Mouse (Mus musculus): ENCODE measurements around the gene Ccnd3. TPM values are rescaled to one million over a fixed set of nuclear protein-coding genes. Genes with fewer than 3 reads are reported as not detected.

The Ccnd3 gene
- polyA plus RNA-seq, 1 experiment from 2014 or later: 331 TPM

DNA sequence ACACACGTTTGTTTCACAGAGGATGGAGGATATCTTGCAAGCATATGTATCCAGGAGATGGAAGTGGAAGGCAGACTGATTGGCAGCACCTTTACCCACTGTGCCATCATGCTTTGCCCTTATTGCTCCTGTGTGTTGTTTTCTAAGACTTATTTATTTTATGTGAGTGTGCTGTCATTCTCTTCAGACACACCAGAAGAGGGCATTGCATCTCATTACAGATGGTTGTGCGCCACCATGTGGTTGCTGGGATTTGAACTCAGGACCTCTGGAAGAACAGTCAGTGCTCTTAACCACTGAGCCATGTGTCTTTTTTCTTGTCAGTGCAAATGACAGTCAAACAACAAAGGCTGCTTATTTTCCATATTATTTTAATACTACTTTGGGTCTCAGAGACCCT, 122.9 kb downstream of the Ccnd3 start:
- H3K4me2 ChIP-seq (ENCODE audit: low read depth, low read length): peak overlapping the region; percentile 100
- no peaks in the 10 kb centered on the region for H3K27me3 ChIP-seq (ENCODE audit: control insufficient read depth, insufficient read depth, low read depth, low read length)
- H3K4me1 ChIP-seq (ENCODE audit: control insufficient read depth, low read depth, low read length): peaks cover 23% of the 10 kb centered on the region
- WGBS (ENCODE audit: insufficient replicate concordance): 66% methylated on average over 2 of the region's 2 CpGs
- peak overlapping the region; percentile 88; the same call in 1 of the 2 replicates for H3K9ac ChIP-seq (ENCODE audit: low read depth, low read length)
- no peaks in the 10 kb centered on the region for H3K9me3 ChIP-seq (replicated peaks; ENCODE audit: control insufficient read depth, low read length)
- peak overlapping the region; percentile 94 for H3K27ac ChIP-seq (ENCODE audit: low read length)
- H3K4me3 ChIP-seq (ENCODE audit: low read depth, low read length): peak overlapping the region; percentile 82
- peaks cover 29% of the 10 kb centered on the region for H3K36me3 ChIP-seq (ENCODE audit: control insufficient read depth, insufficient read depth)
- ATAC-seq (ENCODE audit: low read depth): no peak

DNA sequence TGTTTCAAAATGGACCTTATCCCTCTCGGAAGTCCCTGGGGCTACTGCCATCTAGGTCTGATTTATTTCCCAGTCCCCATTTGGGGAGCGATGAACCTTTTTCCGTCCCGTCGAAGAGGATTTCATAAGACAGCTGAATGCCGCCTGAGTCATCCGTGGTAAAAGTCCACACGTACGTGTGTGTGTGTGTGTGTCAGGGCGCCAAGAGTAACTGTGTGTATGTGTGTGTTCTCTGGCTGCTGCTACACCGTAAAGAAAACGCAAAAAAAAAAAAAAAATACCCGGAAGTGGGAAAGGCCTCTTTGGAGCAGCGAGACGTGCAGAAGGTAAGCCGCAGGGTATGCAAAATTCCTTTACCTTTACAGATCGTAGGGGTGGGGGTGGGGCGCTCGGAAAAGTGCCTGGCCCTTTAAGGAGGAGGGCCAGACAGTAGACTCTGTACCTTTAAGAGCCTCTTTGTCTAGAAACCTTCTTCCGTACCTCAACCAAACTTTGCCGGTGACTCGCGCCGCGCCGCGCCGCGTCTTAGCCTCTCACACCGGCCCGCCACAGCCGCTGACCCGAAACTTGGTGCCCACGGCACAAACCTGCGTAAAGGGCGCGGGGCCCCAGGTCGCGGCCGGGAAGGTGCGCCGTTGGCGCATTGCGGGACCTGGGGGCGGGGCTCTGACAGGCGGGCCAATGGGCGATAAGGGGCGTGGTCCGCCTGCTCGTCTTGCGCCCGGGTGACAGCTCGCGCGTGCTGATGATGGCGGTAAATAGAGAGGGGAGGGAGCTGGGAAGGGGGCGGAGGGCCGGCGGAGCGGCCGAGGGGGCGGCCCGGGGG, 124.2 kb downstream of the Ccnd3 start:
- under 1% methylated on average over 63 of the region's 63 CpGs for WGBS (ENCODE audit: insufficient replicate concordance)
- H3K4me3 ChIP-seq (ENCODE audit: low read depth, low read length): peak overlapping the region; percentile 82
- no peaks in the 10 kb centered on the region for H3K9me3 ChIP-seq (replicated peaks; ENCODE audit: control insufficient read depth, low read length)
- peak overlapping the region; percentile 88 for H3K9ac ChIP-seq (ENCODE audit: low read depth, low read length)
- no peaks in the 10 kb centered on the region for H3K27me3 ChIP-seq (ENCODE audit: control insufficient read depth, insufficient read depth, low read depth, low read length)
- H3K36me3 ChIP-seq (ENCODE audit: control insufficient read depth, insufficient read depth): peaks cover 16% of the 10 kb centered on the region
- peak overlapping the region; percentile 94 for H3K27ac ChIP-seq (ENCODE audit: low read length)
- H3K4me2 ChIP-seq (ENCODE audit: low read depth, low read length): peak overlapping the region; percentile 100
- H3K4me1 ChIP-seq (ENCODE audit: control insufficient read depth, low read depth, low read length): peaks cover 29% of the 10 kb centered on the region
- peak; percentile 89 for ATAC-seq (ENCODE audit: low read depth)

DNA sequence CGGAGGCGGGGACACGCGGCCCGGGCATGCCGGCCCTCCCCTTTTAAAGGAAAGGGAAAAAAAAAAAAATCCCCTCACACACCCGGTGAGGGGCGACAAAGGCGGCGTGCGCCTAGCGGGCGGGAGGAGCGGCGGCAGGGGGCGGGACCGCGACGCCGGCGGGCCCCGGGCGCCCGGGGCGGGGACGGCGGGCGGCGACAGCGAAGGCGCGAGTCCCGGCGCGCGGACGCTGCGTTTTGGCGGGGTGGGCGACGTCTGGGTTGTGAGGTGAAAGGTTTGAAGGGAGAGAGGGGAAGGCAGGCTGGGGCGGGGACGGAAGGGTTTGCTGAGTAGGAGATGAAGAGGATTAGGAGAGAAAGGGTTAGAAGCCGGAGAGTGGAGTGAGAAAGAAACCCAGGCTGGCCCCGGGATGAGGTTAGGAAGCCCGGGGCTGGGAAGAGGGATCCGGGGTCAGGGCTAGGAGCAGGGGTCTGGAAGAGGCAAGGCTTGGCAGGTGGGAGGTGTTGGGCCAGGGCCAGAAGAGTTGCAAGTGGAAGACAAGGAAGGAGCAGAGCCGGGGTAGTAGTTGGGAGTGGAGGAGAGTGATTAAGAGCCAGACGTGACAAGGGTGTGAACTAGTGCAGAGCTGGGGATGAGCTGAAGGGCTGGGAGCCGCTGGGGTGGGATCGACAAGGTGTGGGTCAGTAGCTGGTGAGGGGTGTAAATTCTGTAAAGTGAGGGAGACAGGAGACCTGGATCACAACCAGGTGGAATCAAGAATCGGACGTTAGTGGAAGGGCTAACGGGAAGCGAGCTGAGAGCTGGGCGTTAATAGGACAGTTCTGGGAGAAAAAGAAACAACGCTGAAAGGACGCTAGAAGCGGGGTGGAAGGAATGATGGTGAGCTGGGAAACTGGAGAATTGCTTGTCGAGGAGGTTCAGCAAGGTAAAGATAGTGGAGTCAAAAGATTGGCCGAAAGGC, 125.1 kb downstream of the Ccnd3 start:
- Histone ChIP-seq H3K9me3 (replicated peaks; ENCODE audit: control insufficient read depth, low read length) (no peaks in the 10 kb centered on the region), H3K4me1 (ENCODE audit: control insufficient read depth, low read depth, low read length) (peaks cover 33% of the 10 kb centered on the region), H3K4me3 (ENCODE audit: low read depth, low read length) (peak overlapping the region; percentile 82), H3K4me2 (ENCODE audit: low read depth, low read length) (peak overlapping the region; percentile 100), H3K27ac (ENCODE audit: low read length) (peak overlapping the region; percentile 94), H3K27me3 (ENCODE audit: control insufficient read depth, insufficient read depth, low read depth, low read length) (no peaks in the 10 kb centered on the region), H3K36me3 (ENCODE audit: control insufficient read depth, insufficient read depth) (peaks cover 8% of the 10 kb centered on the region; the same call in 1 of the 2 replicates), H3K9ac (ENCODE audit: low read depth, low read length) (peak overlapping the region; percentile 88)
- under 1% methylated on average over 52 of the region's 61 CpGs for WGBS (ENCODE audit: insufficient replicate concordance)
- peak; percentile 65 for ATAC-seq (ENCODE audit: low read depth)

DNA sequence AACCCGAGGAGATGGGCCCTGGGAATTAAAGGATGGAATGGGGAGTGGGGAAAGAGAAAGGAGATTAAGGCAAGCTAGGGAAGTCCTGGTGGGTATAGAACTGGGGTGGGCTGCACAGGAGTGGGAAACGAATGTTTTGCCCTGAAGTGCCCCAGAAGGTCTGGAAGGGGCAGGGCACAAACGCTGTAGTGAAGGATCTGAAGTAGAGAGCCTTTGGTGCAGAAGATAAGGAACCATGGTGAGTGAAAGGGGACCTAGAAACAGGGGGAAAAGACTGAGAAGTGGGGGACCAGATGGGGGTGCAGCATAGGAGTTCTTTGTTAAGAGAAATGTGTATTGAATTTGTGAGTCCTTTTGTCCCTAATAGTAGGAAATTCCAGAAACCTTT, 125.8 kb downstream of the Ccnd3 start, which contains the start of gene Usp49:
Gene Usp49, plus strand, starts transcription at position 13 of the 388 bp plus-strand sequence.
- Histone ChIP-seq H3K27me3 (ENCODE audit: control insufficient read depth, insufficient read depth, low read depth, low read length) (no peaks in the 10 kb centered on the region), H3K36me3 (ENCODE audit: control insufficient read depth, insufficient read depth) (peaks cover 4% of the 10 kb centered on the region; the same call in 1 of the 2 replicates), H3K4me3 (ENCODE audit: low read depth, low read length) (peak within 1 kb of the TSS; percentile 82), H3K4me1 (ENCODE audit: control insufficient read depth, low read depth, low read length) (peaks cover 33% of the 10 kb centered on the region), H3K27ac (ENCODE audit: low read length) (peak within 1 kb of the TSS; percentile 94), H3K4me2 (ENCODE audit: low read depth, low read length) (peak within 1 kb of the TSS; percentile 100), H3K9ac (ENCODE audit: low read depth, low read length) (peak within 1 kb of the TSS; percentile 88), H3K9me3 (replicated peaks; ENCODE audit: control insufficient read depth, low read length) (no peaks in the 10 kb centered on the region)
- 3% methylated on average over 3 of the region's 3 CpGs for WGBS (ENCODE audit: insufficient replicate concordance)
- no peak; the same call in 1 of the 2 replicates for ATAC-seq (ENCODE audit: low read depth)

DNA sequence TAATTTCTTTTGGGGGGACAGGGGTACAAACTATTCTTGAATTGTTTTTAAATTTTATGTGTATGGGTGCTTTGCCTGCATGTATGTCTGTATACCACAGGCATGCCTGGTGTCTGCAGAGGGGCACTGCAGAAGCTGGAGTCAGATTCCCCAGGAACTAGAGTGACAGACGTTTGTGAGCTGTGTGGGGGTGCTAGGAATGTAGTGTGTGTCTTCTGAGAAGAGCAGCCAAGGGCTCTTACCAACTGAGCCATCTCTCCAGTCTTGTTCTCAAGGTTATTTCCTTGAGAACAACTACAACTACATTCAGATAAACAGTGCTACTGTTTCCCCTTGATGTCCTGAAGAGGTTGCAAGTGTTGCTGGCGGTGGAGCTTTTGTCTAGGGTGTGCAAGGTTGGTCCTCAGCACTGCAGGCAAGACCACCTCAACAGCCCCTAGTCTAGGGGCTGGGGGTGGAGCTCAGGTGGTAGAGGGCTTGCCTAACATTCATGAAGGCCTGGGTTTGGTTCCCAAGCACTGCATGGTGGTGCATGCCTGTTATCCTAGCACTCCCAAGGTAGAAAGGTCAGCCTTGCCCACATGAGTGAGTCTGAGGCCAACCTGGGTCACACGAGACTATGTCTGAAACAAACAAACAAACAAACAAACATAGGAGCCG, 127.5 kb downstream of the Ccnd3 start:
- H3K4me3 ChIP-seq (ENCODE audit: low read depth, low read length): no peak overlapping the region

DNA sequence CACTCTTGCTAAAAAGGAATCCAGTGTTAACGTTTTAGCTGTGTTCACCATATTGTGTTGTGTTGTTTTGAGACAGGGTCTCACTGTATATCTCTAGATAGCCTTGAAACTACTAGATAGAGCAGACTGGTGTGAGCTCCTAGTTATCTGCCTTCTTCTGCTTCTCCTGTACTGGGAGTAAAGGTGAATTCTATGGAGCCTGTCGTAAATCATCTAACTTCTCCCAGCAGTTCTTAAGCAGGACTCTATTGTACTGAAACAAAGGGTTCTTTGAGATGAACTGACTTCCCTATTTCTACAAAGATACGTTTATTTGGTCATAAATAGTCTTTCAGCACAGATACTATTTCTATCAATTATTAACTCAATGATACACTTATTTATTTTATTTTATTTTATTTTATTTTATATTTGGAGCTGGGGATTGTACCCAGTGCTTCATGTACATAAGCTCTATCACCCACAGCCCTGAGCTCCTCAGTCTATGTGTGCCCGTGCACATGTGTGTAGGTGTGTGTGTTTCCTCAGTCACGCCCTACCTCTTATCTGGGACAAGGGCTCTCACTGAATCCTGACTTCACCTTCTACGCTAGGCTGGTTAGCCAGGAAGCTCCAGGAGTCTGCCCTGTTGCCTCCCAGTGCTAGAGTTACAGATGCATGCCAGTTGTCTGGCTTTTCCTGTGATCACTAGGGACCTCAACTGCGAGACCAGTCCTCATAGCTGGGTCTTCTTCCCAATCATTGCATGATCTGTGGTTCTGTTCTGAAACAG, 129.3 kb downstream of the Ccnd3 start:
- no peak overlapping the region for H3K4me3 ChIP-seq (ENCODE audit: low read depth, low read length)
- no peaks in the 10 kb centered on the region for H3K9me3 ChIP-seq (replicated peaks; ENCODE audit: control insufficient read depth, low read length)
- H3K4me1 ChIP-seq (ENCODE audit: control insufficient read depth, low read depth, low read length): peaks cover 21% of the 10 kb centered on the region
- H3K27ac ChIP-seq (ENCODE audit: low read length): no peak overlapping the region
- no peak overlapping the region for H3K9ac ChIP-seq (ENCODE audit: low read depth, low read length)
- no peak overlapping the region for H3K4me2 ChIP-seq (ENCODE audit: low read depth, low read length)
- WGBS (ENCODE audit: insufficient replicate concordance): 52% methylated on average over 7 of the region's 7 CpGs
- no peaks in the 10 kb centered on the region for H3K27me3 ChIP-seq (ENCODE audit: control insufficient read depth, insufficient read depth, low read depth, low read length)
- no peak for ATAC-seq (ENCODE audit: low read depth)
- peaks cover 2% of the 10 kb centered on the region; the same call in 1 of the 2 replicates for H3K36me3 ChIP-seq (ENCODE audit: control insufficient read depth, insufficient read depth)

More for the DNA sequence above, 127.5 kb downstream of the Ccnd3 start:
- 71% methylated on average over 4 of the region's 4 CpGs for WGBS (ENCODE audit: insufficient replicate concordance)
- Histone ChIP-seq H3K27ac (ENCODE audit: low read length) (no peak overlapping the region), H3K4me1 (ENCODE audit: control insufficient read depth, low read depth, low read length) (peaks cover 33% of the 10 kb centered on the region), H3K9me3 (replicated peaks; ENCODE audit: control insufficient read depth, low read length) (no peaks in the 10 kb centered on the region), H3K4me2 (ENCODE audit: low read depth, low read length) (no peak overlapping the region), H3K9ac (ENCODE audit: low read depth, low read length) (no peak overlapping the region), H3K27me3 (ENCODE audit: control insufficient read depth, insufficient read depth, low read depth, low read length) (no peaks in the 10 kb centered on the region), H3K36me3 (ENCODE audit: control insufficient read depth, insufficient read depth) (peaks cover 2% of the 10 kb centered on the region; the same call in 1 of the 2 replicates)
- no peak for ATAC-seq (ENCODE audit: low read depth)

DNA sequence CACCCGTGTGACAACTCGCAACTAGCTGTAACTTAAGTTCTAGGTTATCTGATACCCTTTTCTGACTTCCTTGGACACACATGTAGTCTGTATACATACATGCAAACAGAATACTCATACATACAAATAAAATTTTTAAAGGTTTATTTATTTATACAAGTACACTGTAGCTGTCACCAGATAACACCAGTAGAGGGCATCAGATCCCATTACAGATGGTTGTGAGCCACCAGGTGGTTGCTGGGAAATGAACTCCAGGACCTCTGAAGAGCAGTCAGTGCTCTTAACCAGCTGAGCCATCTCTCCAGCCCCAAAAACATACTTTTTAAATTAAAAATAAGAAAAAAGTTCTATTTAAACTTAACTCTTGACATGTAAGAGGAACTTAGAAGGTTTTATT, 138.1 kb downstream of the Ccnd3 start:
- H3K4me1 ChIP-seq (ENCODE audit: control insufficient read depth, low read depth, low read length): peaks cover 3% of the 10 kb centered on the region
- no peak for ATAC-seq (ENCODE audit: low read depth)
- H3K27ac ChIP-seq (ENCODE audit: low read length): no peak overlapping the region
- no peaks in the 10 kb centered on the region for H3K36me3 ChIP-seq (ENCODE audit: control insufficient read depth, insufficient read depth)
- H3K9ac ChIP-seq (ENCODE audit: low read depth, low read length): no peak overlapping the region
- 63% methylated on average over 2 of the region's 2 CpGs for WGBS (ENCODE audit: insufficient replicate concordance)
- H3K27me3 ChIP-seq (ENCODE audit: control insufficient read depth, insufficient read depth, low read depth, low read length): no peaks in the 10 kb centered on the region
- no peak overlapping the region for H3K4me2 ChIP-seq (ENCODE audit: low read depth, low read length)
- no peaks in the 10 kb centered on the region for H3K9me3 ChIP-seq (replicated peaks; ENCODE audit: control insufficient read depth, low read length)
- no peak overlapping the region for H3K4me3 ChIP-seq (ENCODE audit: low read depth, low read length)

DNA sequence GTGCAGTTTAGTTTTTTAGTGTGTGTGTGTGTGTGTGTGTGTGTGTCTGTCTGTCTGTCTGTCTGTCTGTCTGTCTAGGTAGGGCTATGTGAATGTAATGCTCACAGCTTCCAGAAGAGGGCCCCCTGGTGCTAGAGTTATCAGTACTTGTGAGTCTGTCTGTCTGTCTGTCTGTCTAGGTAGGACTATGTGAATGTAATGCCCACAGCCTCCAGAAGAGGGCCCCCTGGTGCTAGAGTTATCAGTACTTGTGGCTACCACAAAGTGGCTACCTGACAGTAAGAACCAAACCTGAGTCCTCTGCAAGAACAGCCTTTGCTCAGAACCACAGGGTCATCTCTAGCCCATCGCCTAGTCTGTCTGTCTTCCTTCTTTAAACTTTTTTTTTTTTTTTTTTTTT, 141.8 kb downstream of the Ccnd3 start:
- 62% methylated on average over 1 of the region's 1 CpGs for WGBS (ENCODE audit: insufficient replicate concordance)
- 0 out of 2 replicates have a peak, but pooled peaks have one; percentile 13 for ATAC-seq (ENCODE audit: low read depth)

More for the DNA sequence above, 141.8 kb downstream of the Ccnd3 start:
- no peak overlapping the region for H3K27ac ChIP-seq (ENCODE audit: low read length)
- H3K36me3 ChIP-seq (ENCODE audit: control insufficient read depth, insufficient read depth): peaks cover 2% of the 10 kb centered on the region; the same call in 1 of the 2 replicates
- H3K9me3 ChIP-seq (replicated peaks; ENCODE audit: control insufficient read depth, low read length): no peaks in the 10 kb centered on the region
- H3K4me3 ChIP-seq (ENCODE audit: low read depth, low read length): no peak overlapping the region
- H3K27me3 ChIP-seq (ENCODE audit: control insufficient read depth, insufficient read depth, low read depth, low read length): no peaks in the 10 kb centered on the region
- peaks cover 3% of the 10 kb centered on the region for H3K4me1 ChIP-seq (ENCODE audit: control insufficient read depth, low read depth, low read length)
- H3K9ac ChIP-seq (ENCODE audit: low read depth, low read length): no peak overlapping the region
- no peak overlapping the region for H3K4me2 ChIP-seq (ENCODE audit: low read depth, low read length)
